Mouse (Mus musculus) liver, embryonic 14.5 days (tissue): Measurements from ENCODE around the gene Pmf1. TPM values are rescaled to one million over a fixed set of nuclear protein-coding genes. Genes with fewer than 3 reads are reported as not detected.

Experiments used
- ATAC-seq: fragments of 200-750 bp; cut with Nextera tagmentation; 2 replicates; pipeline ENCODE4 v1.8.0; 2017; ENCODE audit warnings: moderate number of reproducible peaks, mild to moderate bottlenecking, moderate library complexity; ENCODE audit not compliant: insufficient read depth
- DNase-seq, 3 experiments: peaks; one replicate each; pipeline ENCODE4 v3.0.0-alpha.2; 2012 to 2013; ENCODE audit warnings: low read depth in 3 of 3, low spot score in 3 of 3
- H3K27ac ChIP-seq: fragments of 300-500 bp; sonication (generic); 2 replicates; pipeline ENCODE4 v1.5.1; 2014; ENCODE audit warnings: moderate library complexity, mild to moderate bottlenecking, control low read depth, inconsistent platforms
- H3K27me3 ChIP-seq: fragments of 300-500 bp; sonication (generic); 2 replicates; pipeline ENCODE4 v1.6.1; 2014; ENCODE audit warnings: mild to moderate bottlenecking, low read length, moderate library complexity; ENCODE audit not compliant: control insufficient read depth, insufficient read depth
- H3K36me3 ChIP-seq: fragments of 300-500 bp; sonication (generic); replicated peaks from 2 replicates; pipeline ENCODE4 v1.6.1; 2014; ENCODE audit warnings: low read depth; ENCODE audit not compliant: control insufficient read depth, insufficient read depth
- H3K4me1 ChIP-seq, 2 experiments: fragments of 200-500 bp in 1 of 2; fragments of 300-500 bp in 1 of 2; sonication (generic) in 1 of 2; replicated peaks; 2 replicates each; pipeline ENCODE4 v1.6.1; 2012 to 2014; ENCODE audit warnings: antibody characterized with exemption in 1 of 2, inconsistent platforms in 1 of 2, low read length in 1 of 2; ENCODE audit not compliant: control insufficient read depth in 2 of 2, insufficient read depth in 2 of 2
- H3K4me2 ChIP-seq: fragments of 300-500 bp; sonication (generic); 2 replicates; pipeline ENCODE4 v1.6.1; 2014; ENCODE audit warnings: low read depth, mild to moderate bottlenecking, control low read depth, moderate library complexity
- H3K4me3 ChIP-seq, 2 experiments: fragments of 200-500 bp in 1 of 2; fragments of 300-500 bp in 1 of 2; sonication (generic) in 1 of 2; 2 replicates each; pipeline ENCODE4 v1.5.1; 2012 to 2014; ENCODE audit warnings: low read depth in 2 of 2, low read length in 2 of 2, mild to moderate bottlenecking in 2 of 2, control low read depth in 1 of 2, inconsistent platforms in 1 of 2, moderate library complexity in 1 of 2; ENCODE audit not compliant: insufficient read depth in 1 of 2
- H3K9ac ChIP-seq: fragments of 300-500 bp; sonication (generic); replicated peaks from 2 replicates; pipeline ENCODE4 v1.6.1; 2014; ENCODE audit warnings: mild to moderate bottlenecking, control low read depth, moderate library complexity
- H3K9me3 ChIP-seq: fragments of 300-500 bp; sonication (generic); 2 replicates; pipeline ENCODE4 v1.6.1; 2016; ENCODE audit warnings: low read length, mixed read lengths; ENCODE audit not compliant: control insufficient read depth
- CTCF ChIP-seq: IDR thresholded peaks from 2 replicates; pipeline ENCODE4 v1.5.1; 2016; ENCODE audit warnings: antibody characterized with exemption, low read depth, control low read depth
- EP300 ChIP-seq: IDR thresholded peaks from 2 replicates; pipeline ENCODE4 v1.6.1; 2016; ENCODE audit warnings: antibody characterized with exemption, low read depth
- WGBS: fragments of 180-500 bp; shearing (Covaris S2); extraction: QIAGEN DNeasy Blood & Tissue Kit; methylation state at CpG from one replicate; pipeline ENCODE4 v1.1.7; 2014; ENCODE audit not compliant: insufficient replicate concordance; 5-methylcytosine and 5-hydroxymethylcytosine counted together
- microRNA-seq: library from miRNA; unstranded; fragments of <30 nt; microRNA quantifications from one replicate; pipeline ENCODE4, GENCODE M21; 2016
- polyA plus RNA-seq, 2 experiments: library from polyadenylated mRNA; depleted of rRNA in 1 of 2; stranded (reverse) in 1 of 2; unstranded in 1 of 2; fragments of >200 nt; fragmentation: Nextera tagmentation in 1 of 2; extraction: Ambion mirVana in 1 of 2; gene quantifications; 2 replicates each; pipeline versions ENCODE4 v1.2.1 to v1.2.3; 2012 to 2014

Pmf1 gene
- polyA plus RNA-seq, 2 experiments = 60.6 to 73.8 TPM

DNA sequence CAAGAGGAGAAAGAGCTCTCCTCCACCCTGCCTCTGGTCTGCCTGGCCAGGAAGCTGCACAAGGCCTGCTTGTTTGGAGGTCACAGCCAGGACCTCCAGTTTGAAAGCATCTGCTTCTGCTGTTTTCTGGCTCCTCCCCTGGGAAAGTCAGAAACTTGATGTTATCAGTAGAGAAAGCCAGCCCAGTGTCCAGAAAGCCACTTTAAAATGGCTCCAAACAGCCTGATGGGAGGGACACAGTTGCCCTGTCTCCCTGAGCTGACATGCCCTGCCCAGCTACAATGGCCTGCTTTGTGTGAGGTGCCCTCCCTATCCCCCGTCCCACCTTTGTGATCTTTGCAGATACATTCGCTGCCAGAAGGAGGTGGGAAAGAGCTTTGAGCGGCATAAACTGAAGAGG, 50.1 kb downstream of the Pmf1 start:
- no peak overlapping the region for H3K9ac ChIP-seq
- 81% methylated on average over 3 of the region's 3 CpGs for WGBS
- H3K9me3 ChIP-seq = no peaks in the 10 kb centered on the region
- H3K36me3 ChIP-seq = peaks cover 73% of the 10 kb centered on the region
- no peak overlapping the region for H3K4me3 ChIP-seq
- H3K27ac ChIP-seq = no peak overlapping the region
- TF ChIP-seq EP300 (no peak), CTCF (no peak)
- peaks cover 29 to 35% of the 10 kb centered on the region in 2 experiments for H3K4me1 ChIP-seq
- no peak for ATAC-seq
- no peak for DNase-seq
- no peak overlapping the region for H3K4me2 ChIP-seq
- peaks cover 2% of the 10 kb centered on the region for H3K27me3 ChIP-seq

DNA sequence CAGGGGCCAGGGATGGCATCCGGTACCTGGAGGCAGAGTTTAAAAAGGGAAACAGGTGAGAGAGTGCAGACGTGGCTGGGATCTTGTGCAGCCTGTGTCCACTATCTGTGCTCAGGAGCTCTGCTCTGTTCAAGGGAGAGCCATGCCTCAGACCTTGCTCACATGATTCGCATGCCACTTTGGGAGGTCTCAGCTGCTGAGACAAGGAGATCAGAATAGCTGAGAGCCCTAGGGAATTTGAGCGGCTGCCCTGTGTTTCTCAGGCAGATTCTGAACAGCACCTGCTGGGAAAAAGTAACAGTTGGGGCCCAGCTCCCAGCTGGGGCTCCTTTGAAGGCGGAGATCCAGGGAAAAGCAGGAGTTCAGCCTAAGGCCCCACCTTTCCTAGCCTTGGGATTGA, 50.5 kb downstream of the Pmf1 start:
- no peak for TF ChIP-seq EP300
- no peak for TF ChIP-seq CTCF
- peaks cover 25 to 31% of the 10 kb centered on the region in 2 experiments for H3K4me1 ChIP-seq
- no peak overlapping the region for H3K4me2 ChIP-seq
- no peak overlapping the region for H3K4me3 ChIP-seq
- H3K9me3 ChIP-seq = no peaks in the 10 kb centered on the region
- ATAC-seq (no peak), DNase-seq (no peak)
- H3K27me3 ChIP-seq = no peaks in the 10 kb centered on the region
- WGBS = 75% methylated on average over 5 of the region's 5 CpGs
- no peak overlapping the region for H3K9ac ChIP-seq
- peaks cover 77% of the 10 kb centered on the region for H3K36me3 ChIP-seq
- no peak overlapping the region for H3K27ac ChIP-seq

DNA sequence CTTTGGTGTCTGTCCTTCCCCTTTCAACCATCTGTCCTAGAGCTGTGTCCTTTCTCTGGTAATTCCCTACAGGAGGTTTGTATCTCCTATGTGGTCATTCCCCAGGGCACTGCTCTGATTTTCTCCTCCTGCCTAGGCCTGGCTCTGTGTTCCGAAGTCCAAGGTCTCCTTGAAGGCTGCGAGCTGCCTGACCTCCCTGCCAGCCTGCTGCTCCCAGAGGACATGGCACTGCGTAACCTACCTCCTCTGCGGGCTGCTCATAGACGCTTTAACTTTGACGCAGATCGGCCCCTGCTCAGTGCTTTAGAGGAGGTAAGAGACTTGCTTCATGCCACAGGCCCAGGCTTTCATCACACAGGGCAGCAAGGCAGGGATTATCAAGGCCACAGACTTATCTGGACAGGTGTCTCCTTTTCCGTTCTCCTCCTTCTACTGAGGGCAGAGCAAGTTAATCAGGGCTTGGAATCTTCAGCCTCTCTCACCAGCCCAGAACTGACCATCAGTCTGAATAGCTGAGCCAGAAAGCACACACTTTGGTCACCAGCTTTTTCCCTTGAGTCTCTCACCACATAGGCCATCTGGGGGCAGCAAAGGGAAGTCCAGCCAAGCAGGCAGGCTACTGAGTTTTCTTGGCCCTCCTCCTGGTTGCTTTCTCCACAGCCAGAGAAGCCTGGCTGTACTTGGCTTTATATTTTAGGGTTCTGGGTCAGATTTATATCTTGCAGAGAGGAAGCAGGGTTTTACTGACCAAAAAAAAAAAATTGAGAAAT, 55.5 kb downstream of the Pmf1 start:
- TF ChIP-seq CTCF (peak; percentile 40), EP300 (no peak)
- Histone ChIP-seq H3K4me1 (no peaks in the 10 kb centered on the region), H3K36me3 (peaks cover 97% of the 10 kb centered on the region), H3K9ac (no peak overlapping the region), H3K4me3 (no peak overlapping the region), H3K27ac (no peak overlapping the region), H3K27me3 (no peaks in the 10 kb centered on the region), H3K4me2 (no peak overlapping the region), H3K9me3 (no peaks in the 10 kb centered on the region)
- WGBS = 91% methylated on average over 8 of the region's 8 CpGs
- DNase-seq = no peak
- ATAC-seq = no peak

DNA sequence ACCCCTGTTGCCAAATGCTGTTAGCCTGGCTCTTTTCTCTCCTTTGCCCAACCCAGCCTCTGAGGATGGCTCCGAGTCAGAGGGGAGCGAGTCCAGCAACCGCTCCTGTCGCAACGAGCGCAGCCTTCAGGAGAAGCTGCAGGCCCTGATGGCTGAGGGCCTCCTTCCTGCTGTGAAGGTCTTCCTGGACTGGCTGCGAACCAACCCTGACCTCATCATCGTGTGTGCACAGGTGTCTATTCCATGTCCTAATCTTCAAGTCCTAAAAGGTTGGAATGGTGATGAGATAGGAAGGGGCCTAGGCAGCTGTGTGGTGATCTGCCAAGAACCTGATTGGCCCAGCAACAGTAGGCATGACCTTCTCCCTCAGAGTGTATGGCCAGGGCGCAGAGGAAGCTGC, 57.2 kb downstream of the Pmf1 start:
- H3K27me3 ChIP-seq = no peaks in the 10 kb centered on the region
- no peak overlapping the region for H3K4me3 ChIP-seq
- no peak for DNase-seq

DNA sequence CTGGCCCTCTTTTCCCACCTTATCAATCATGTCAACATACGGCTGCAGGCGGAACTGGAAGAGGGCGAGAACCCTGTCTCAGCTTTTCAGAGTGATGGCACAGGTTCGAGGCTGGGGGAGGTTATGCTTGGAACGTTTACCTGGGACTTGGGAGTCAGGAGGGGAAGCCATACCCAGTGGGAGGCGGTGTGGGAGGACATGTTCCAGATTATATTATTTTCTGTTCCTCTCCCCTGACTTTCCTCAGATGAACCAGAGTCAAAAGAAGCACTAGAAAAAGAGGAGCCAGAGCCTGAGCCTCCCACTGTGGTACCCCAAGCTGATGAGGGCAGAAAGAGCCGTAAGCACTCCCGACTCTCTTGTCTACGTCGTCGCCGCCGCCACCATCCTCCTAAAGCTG, 59.4 kb downstream of the Pmf1 start:
- ATAC-seq (no peak), DNase-seq (no peak)
- no peak overlapping the region for H3K4me2 ChIP-seq
- H3K9ac ChIP-seq = no peak overlapping the region
- 86% methylated on average over 13 of the region's 13 CpGs for WGBS
- no peaks in the 10 kb centered on the region for H3K9me3 ChIP-seq
- TF ChIP-seq CTCF (no peak), EP300 (no peak)
- H3K27me3 ChIP-seq = no peaks in the 10 kb centered on the region
- no peak overlapping the region for H3K4me3 ChIP-seq
- H3K36me3 ChIP-seq = peaks cover 99% of the 10 kb centered on the region
- H3K27ac ChIP-seq = no peak overlapping the region
- H3K4me1 ChIP-seq = no peaks in the 10 kb centered on the region

More for the DNA sequence above, 57.2 kb downstream of the Pmf1 start:
- no peak overlapping the region for H3K4me2 ChIP-seq
- 89% methylated on average over 9 of the region's 9 CpGs for WGBS
- H3K9ac ChIP-seq = no peak overlapping the region
- no peak for ATAC-seq
- peaks cover 96% of the 10 kb centered on the region for H3K36me3 ChIP-seq
- TF ChIP-seq CTCF (no peak), EP300 (no peak)
- no peak overlapping the region for H3K27ac ChIP-seq
- H3K9me3 ChIP-seq = no peaks in the 10 kb centered on the region
- no peaks in the 10 kb centered on the region for H3K4me1 ChIP-seq

Small RNAs within 50 kb of the gene (microRNA-seq; reads per million reads assigned to microRNA genes)
- not detected for gene Mir7011

Other genes starting within 250 kb of the Pmf1 start
- gene Rhbg, start 155.6 kb downstream of the Pmf1 start, polyA plus RNA-seq (2012; rRNA removed) = 5.6 and 7.8 TPM in 2 replicates
- 7.6 and 8.0 TPM in 2 replicates for gene Rhbg, start 155.6 kb downstream of the Pmf1 start, polyA plus RNA-seq (2014; fragmentation: Nextera tagmentation; extraction: Ambion mirVana)
- not detected in 2 replicates for gene Gm38392, start 123.1 kb downstream of the Pmf1 start, polyA plus RNA-seq (2012; rRNA removed)
- not detected in 2 replicates for gene Gm38392, start 123.1 kb downstream of the Pmf1 start, polyA plus RNA-seq (2014; fragmentation: Nextera tagmentation; extraction: Ambion mirVana)
- gene Tsacc, start 113.3 kb downstream of the Pmf1 start, polyA plus RNA-seq (2012; rRNA removed) = 2.3 and 2.5 TPM in 2 replicates
- gene Tsacc, start 113.3 kb downstream of the Pmf1 start, polyA plus RNA-seq (2014; fragmentation: Nextera tagmentation; extraction: Ambion mirVana) = 3.7 and 4.6 TPM in 2 replicates
- gene Cct3, start 113.2 kb downstream of the Pmf1 start, polyA plus RNA-seq (2012; rRNA removed) = 121 and 179 TPM in 2 replicates
- gene Cct3, start 113.2 kb downstream of the Pmf1 start, polyA plus RNA-seq (2014; fragmentation: Nextera tagmentation; extraction: Ambion mirVana) = 269 and 292 TPM in 2 replicates
- 29.2 and 31.1 TPM in 2 replicates for gene Glmp, start 85.3 kb downstream of the Pmf1 start, polyA plus RNA-seq (2012; rRNA removed)
- gene Glmp, start 85.3 kb downstream of the Pmf1 start, polyA plus RNA-seq (2014; fragmentation: Nextera tagmentation; extraction: Ambion mirVana) = 51.6 and 52.4 TPM in 2 replicates
- gene Tmem79, start 74.2 kb downstream of the Pmf1 start, polyA plus RNA-seq (2012; rRNA removed) = 0.70 and 0.92 TPM in 2 replicates
- 0.92 and 1.0 TPM in 2 replicates for gene Tmem79, start 74.2 kb downstream of the Pmf1 start, polyA plus RNA-seq (2014; fragmentation: Nextera tagmentation; extraction: Ambion mirVana)
- 33.6 and 36.6 TPM in 2 replicates for gene Smg5, start 74.1 kb downstream of the Pmf1 start, polyA plus RNA-seq (2012; rRNA removed)
- 18.8 and 23.7 TPM in 2 replicates for gene Smg5, start 74.1 kb downstream of the Pmf1 start, polyA plus RNA-seq (2014; fragmentation: Nextera tagmentation; extraction: Ambion mirVana)
- 7.8 and 8.7 TPM in 2 replicates for gene Paqr6, start 45.7 kb downstream of the Pmf1 start, polyA plus RNA-seq (2012; rRNA removed)
- gene Paqr6, start 45.7 kb downstream of the Pmf1 start, polyA plus RNA-seq (2014; fragmentation: Nextera tagmentation; extraction: Ambion mirVana) = 4.1 and 6.6 TPM in 2 replicates
- 0.27 and 0.38 TPM in 2 replicates for gene Bglap3, start 37.6 kb downstream of the Pmf1 start, polyA plus RNA-seq (2012; rRNA removed)
- 0.29 and 0.38 TPM in 2 replicates for gene Bglap3, start 37.6 kb downstream of the Pmf1 start, polyA plus RNA-seq (2014; fragmentation: Nextera tagmentation; extraction: Ambion mirVana)
- not detected in 2 replicates for gene Bglap2, start 31.6 kb downstream of the Pmf1 start, polyA plus RNA-seq (2012; rRNA removed)
- gene Bglap2, start 31.6 kb downstream of the Pmf1 start, polyA plus RNA-seq (2014; fragmentation: Nextera tagmentation; extraction: Ambion mirVana) = not detected in 2 replicates
- gene Bglap, start 25.9 kb downstream of the Pmf1 start, polyA plus RNA-seq (2012; rRNA removed) = not detected in 2 replicates
- not detected in 2 replicates for gene Bglap, start 25.9 kb downstream of the Pmf1 start, polyA plus RNA-seq (2014; fragmentation: Nextera tagmentation; extraction: Ambion mirVana)
- 8.8 and 9.2 TPM in 2 replicates for gene Slc25a44, start 14.8 kb upstream of the Pmf1 start, polyA plus RNA-seq (2012; rRNA removed)
- 9.9 and 11.7 TPM in 2 replicates for gene Slc25a44, start 14.8 kb upstream of the Pmf1 start, polyA plus RNA-seq (2014; fragmentation: Nextera tagmentation; extraction: Ambion mirVana)
- 12.7 and 17.8 TPM in 2 replicates for gene Sema4a, start 50.9 kb upstream of the Pmf1 start, polyA plus RNA-seq (2012; rRNA removed)
- 9.1 and 10.5 TPM in 2 replicates for gene Sema4a, start 50.9 kb upstream of the Pmf1 start, polyA plus RNA-seq (2014; fragmentation: Nextera tagmentation; extraction: Ambion mirVana)
- 45.2 and 58.7 TPM in 2 replicates for gene Lmna, start 99.6 kb upstream of the Pmf1 start, polyA plus RNA-seq (2012; rRNA removed)
- 115 and 132 TPM in 2 replicates for gene Lmna, start 99.6 kb upstream of the Pmf1 start, polyA plus RNA-seq (2014; fragmentation: Nextera tagmentation; extraction: Ambion mirVana)
- gene Mex3a, start 122.1 kb upstream of the Pmf1 start, polyA plus RNA-seq (2012; rRNA removed) = 1.1 and 1.3 TPM in 2 replicates
- gene Mex3a, start 122.1 kb upstream of the Pmf1 start, polyA plus RNA-seq (2014; fragmentation: Nextera tagmentation; extraction: Ambion mirVana) = 0.74 and 0.82 TPM in 2 replicates
- gene Rab25, start 138.0 kb upstream of the Pmf1 start, polyA plus RNA-seq (2012; rRNA removed) = 0.39 and 0.52 TPM in 2 replicates
- gene Rab25, start 138.0 kb upstream of the Pmf1 start, polyA plus RNA-seq (2014; fragmentation: Nextera tagmentation; extraction: Ambion mirVana) = 0.25 TPM in 1 of 2 replicates, not detected in the other
- gene Lamtor2, start 142.7 kb upstream of the Pmf1 start, polyA plus RNA-seq (2012; rRNA removed) = 63.1 and 73.1 TPM in 2 replicates
- 60.5 and 62.0 TPM in 2 replicates for gene Lamtor2, start 142.7 kb upstream of the Pmf1 start, polyA plus RNA-seq (2014; fragmentation: Nextera tagmentation; extraction: Ambion mirVana)
- 22.7 and 27.2 TPM in 2 replicates for gene Ubqln4, start 143.4 kb upstream of the Pmf1 start, polyA plus RNA-seq (2012; rRNA removed)
- 17.9 and 20.9 TPM in 2 replicates for gene Ubqln4, start 143.4 kb upstream of the Pmf1 start, polyA plus RNA-seq (2014; fragmentation: Nextera tagmentation; extraction: Ambion mirVana)
- 165 and 230 TPM in 2 replicates for gene Ssr2, start 165.5 kb upstream of the Pmf1 start, polyA plus RNA-seq (2012; rRNA removed)
- 168 and 173 TPM in 2 replicates for gene Ssr2, start 165.5 kb upstream of the Pmf1 start, polyA plus RNA-seq (2014; fragmentation: Nextera tagmentation; extraction: Ambion mirVana)
- gene Arhgef2, start 195.6 kb upstream of the Pmf1 start, polyA plus RNA-seq (2012; rRNA removed) = 8.5 and 8.9 TPM in 2 replicates
- gene Arhgef2, start 195.6 kb upstream of the Pmf1 start, polyA plus RNA-seq (2014; fragmentation: Nextera tagmentation; extraction: Ambion mirVana) = 10.1 and 11.5 TPM in 2 replicates
- gene Rxfp4, start 242.8 kb upstream of the Pmf1 start, polyA plus RNA-seq (2012; rRNA removed) = not detected in 2 replicates
- gene Rxfp4, start 242.8 kb upstream of the Pmf1 start, polyA plus RNA-seq (2014; fragmentation: Nextera tagmentation; extraction: Ambion mirVana) = not detected in 2 replicates